Mouse (Mus musculus) heart, postnatal 36 days (tissue): ENCODE measurements around the gene Camk1g. TPM values are rescaled to one million over a fixed set of nuclear protein-coding genes. Genes with fewer than 3 reads are reported as not detected.

ENCODE experiments used
- DNase-seq, 2 experiments: peaks; one replicate each; pipeline ENCODE4 v3.0.0; 2021 to 2022
- intact Hi-C: fragments of 180-260 bp; cut with DNase I; formaldehyde crosslinking; loops from one replicate; pipeline ENCODE4 v1.15.1; 2025
- total RNA-seq, 2 experiments: library from RNA; stranded (reverse); gene quantifications; 2 replicates each; pipeline ENCODE4 v1.2.3; 2021

Camk1g gene
- total RNA-seq, 2 experiments from 2014 or later, result 1.0 TPM; not detected in 1

DNA sequence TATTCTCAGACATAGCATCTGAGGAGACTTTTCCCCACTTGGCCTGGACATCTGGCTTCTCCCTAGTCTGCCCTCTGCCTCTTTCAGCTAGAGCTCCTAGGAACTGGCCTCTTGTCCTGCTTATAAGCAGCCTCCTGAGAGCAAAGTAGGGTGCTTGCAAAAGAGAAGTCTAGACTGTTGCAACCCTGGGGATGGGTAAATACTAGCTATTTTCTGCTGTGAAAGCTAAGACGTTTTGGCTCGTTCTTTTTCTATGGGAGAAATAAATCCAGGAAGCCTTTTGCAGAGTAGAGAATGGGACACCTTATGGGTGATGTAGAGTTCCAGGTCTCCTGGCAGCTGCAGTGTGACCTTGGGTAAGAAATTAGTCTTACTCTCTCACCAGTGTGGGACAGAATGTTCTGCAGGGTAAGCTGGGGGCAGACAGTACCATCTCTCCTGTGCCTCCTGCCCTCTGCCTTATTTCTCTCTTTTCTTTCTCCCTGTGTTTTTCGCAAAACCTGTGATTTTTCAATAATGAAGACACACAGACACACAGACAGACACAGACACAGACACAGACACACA is 59.5 kb downstream of the Camk1g start:
- intact Hi-C loops, result no loop called here
- no peak for DNase-seq

DNA sequence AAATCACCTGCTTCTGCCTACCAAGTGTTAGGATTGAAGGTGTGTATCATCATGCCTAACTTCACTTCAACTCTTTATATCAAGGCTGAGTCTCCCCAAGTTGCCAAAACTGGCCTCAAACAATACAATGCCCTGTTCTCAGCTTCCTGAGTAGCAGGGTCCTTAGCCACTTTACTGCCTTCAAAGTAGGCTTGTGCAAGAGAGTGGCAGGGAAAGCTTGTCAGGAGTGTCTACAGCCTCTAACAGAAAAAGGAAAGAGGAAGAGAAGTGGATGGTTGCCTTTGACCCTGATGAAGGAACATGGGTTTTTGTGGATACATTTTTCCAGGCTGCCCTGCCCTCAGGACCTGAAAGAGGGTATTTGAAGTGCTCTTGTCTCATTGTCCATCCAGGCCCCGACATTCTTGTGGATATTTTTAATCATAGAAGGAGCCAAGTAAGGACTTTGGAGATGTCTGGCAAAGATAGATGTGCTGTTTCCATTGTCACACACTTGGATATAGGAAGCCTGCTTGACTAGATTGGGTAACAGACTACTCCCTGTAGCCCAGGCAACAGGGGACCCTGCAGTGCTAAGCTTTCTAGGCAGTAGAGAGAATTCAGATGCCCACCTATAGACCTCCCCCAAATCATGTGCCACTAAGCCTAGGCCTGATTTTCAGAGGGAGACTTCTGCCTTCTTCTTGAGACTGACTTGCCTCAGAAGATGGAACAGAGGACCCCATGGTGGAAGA is 60.1 kb downstream of the Camk1g start:
- DNase-seq, result no peak
- intact Hi-C loops, result no loop called here

DNA sequence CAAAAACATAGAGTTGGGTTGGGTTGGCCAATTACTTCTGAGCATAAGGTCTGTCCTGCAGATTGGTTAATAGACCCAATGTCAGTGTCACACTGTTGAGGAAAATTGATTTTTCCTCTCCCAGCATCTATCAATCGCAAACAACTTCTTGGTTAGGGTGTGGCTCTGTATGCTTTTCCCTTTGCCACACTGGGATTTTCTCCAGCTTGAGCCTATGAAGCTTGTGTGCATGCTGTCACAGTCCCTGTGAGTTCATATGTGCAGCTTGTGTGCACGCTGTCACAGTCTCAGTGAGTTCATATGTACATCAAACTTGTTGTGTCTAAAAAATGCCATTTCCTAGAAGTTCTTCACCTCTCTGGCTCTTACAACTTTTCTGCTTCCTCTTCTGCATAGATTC is 63.3 kb downstream of the Camk1g start:
- intact Hi-C loops, result no loop called here
- DNase-seq, result no peak

DNA sequence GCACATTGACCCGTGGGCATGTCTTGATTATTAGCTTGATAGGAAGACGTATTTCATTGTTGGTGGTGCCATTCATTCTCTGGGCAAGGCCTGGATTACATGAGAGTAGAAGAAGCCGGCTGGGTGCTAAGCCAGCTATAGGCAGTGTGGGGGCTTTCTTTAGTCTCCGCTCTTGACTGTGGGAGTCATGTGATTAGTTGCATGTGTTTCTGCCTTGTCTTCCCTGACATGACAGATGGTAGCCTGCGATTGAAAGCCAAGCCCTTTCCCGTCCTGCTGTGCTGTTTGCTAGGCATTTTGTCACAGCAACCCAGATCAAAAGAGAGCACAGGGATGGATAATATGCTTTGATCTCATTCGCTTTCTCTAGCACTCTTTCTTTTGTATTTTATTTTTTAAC is 64.7 kb downstream of the Camk1g start:
- no peak for DNase-seq
- intact Hi-C loops, result no loop called here

DNA sequence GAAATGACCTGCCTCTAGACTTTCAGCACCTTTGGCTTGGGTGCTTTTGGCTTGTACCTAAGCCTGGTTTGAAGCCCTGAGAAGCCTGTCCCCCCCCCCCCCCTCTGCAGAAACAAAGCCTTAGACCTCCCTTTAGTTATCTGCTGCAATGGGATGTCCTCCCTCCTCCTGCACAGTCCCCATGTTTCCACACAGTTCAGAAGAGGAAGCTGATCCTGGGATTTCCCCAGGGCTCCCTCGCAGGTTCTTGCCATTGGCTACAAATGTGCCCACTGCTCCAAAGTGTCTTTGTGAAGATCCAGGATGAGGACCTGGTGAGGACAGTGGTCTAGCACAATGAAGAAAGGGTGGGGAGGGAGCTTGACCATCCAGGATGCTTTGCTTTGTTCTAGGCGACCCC is 67.0 kb downstream of the Camk1g start:
- intact Hi-C loops, result no loop called here
- DNase-seq, result no peak

DNA sequence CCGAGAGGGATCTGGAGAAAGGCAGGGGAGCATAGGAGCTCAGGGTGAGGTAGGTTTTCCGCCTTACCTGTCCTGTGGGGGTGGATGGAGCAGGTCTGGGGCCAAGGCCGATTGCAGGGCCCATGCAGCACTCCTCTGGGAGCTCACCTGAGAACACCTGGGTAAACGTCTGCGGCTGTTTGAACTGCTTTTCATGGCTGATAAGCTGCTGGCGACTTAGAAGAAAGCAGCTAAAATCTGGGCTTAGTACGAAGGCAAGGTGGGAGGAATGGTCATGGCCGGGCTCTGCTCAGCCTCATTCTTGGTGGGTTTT is 68.0 kb downstream of the Camk1g start:
- intact Hi-C loops, result no loop called here
- no peak for DNase-seq

DNA sequence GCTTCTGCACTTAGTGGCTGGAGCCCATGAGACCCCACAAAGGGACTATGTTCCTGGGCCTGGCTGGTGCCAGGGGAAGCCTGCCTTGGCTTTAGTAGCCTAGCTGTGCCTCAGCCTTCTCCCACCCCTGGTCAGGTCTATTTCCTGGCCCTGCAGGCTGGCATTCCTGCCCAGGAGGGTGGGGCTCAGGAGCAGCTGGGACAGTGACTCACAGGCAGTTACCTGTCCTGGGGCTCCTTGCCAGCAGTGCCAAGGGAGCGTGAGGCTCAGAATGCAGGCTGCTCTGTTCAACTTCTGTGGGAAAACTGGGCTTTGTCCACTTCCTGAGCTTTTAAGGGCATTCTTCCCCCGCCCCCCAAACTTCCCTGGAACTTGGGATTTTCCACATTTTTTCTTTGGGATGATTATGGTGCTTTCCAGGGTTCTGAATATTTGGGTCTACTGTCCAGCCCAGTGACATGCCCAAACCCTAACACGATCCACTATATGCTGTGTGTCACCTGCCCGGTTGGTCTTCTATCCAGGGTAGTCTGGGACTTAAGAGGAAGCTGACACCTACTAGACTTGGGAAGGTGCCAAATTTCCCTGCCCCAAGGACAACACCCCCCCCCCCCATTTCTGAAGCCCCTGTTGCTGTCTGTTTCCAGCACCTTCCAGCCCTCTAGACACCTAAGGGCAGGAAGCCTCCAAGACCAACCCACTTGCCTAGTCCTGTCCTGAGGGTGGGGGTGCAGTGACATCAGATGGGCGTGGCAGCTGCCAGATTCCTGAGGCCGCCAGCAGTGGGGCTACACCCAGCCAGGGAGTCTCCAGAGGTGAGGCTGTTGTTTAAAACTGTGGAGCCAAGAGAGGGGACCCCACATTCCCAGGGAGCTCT is 68.6 kb downstream of the Camk1g start:
- no peak for DNase-seq
- intact Hi-C loops, result no loop called here

DNA sequence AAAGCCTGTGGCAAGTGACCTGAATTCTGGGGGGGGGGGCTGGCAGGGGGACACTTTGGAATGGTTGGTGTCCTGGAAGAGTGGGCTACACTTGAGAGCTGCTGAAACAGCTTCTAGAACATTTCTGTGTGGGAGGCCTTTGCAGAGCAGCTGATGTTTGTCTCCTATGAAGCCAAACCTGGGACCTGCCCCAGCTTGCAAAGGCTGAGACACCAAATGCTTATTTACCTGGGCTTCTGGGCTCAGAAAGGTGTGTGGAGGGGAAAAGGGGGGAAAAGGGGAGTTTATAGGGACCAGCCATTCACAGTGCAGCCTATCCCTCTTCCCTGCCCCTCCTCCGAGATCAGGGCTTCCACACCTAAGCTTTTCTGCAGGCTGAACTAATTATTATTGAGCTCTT is 70.1 kb downstream of the Camk1g start:
- intact Hi-C loops, result no loop called here
- no peak for DNase-seq

DNA sequence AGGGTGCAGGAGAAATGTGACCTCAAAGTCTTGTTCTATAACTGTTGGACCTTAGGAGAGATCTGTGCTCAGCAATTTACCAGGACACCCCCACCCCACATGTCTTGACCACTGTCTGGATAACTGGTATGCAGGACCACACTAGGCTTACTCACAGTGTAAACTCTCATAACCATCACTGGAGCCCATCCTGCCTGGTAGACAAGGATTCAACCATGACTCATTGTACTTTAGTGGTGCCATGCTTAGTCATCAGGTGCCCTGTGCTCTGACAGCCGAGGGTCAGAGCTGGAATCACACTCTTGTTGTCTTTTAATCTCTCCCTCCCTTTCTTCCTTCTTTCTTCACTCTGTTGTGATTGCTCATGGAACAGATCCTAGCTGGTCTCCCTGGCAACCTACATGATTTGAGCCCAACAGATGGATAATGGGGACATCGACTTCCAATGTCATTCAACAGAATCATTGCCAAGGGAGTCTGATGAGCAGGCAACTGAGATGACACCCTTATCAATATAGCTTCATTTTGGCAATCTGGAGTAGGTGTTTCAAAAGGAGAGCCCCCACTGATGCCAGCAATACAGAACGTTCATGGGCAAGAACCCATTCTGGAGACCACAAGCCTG is 71.8 kb downstream of the Camk1g start:
- DNase-seq, result no peak
- intact Hi-C loops, result no loop called here

Other genes starting within 250 kb of the Camk1g start
- gene Diexf, start 240.0 kb downstream of the Camk1g start, total RNA-seq, result 10 to 100 TPM in 1 of 2 experiments, 1 to 10 TPM in 1; 9.6 to 10.9 TPM
- 1 to 10 TPM; 1.4 to 2.6 TPM for gene Irf6, start 217.2 kb downstream of the Camk1g start, total RNA-seq
- 1 to 10 TPM; 3.2 to 4.4 TPM for gene A130010J15Rik, start 202.3 kb downstream of the Camk1g start, total RNA-seq
- 1 to 10 TPM; 1.2 to 1.9 TPM for gene Traf3ip3, start 168.6 kb downstream of the Camk1g start, total RNA-seq
- gene Lamb3, start 162.6 kb downstream of the Camk1g start, total RNA-seq, result 10 to 100 TPM; 10.2 to 13.0 TPM
- 10 to 100 TPM in 1 of 2 experiments, 1 to 10 TPM in 1; 8.6 to 13.2 TPM for gene Hsd11b1, start 106.2 kb downstream of the Camk1g start, total RNA-seq
- 10 to 100 TPM; 53.6 to 57.8 TPM for gene G0s2, start 97.1 kb downstream of the Camk1g start, total RNA-seq